Mouse (Mus musculus) cortical plate, adult 2 months (tissue): Measurements from ENCODE around the gene Cntfr.

Source experiments
- CTCF ChIP-seq: fragments of 200-500 bp; IDR thresholded peaks from 2 replicates; pipeline ENCODE4 v1.5.1; 2011; ENCODE audit warnings: mild to moderate bottlenecking, control low read depth, low read length; ENCODE audit not compliant: insufficient read depth; ENCODE audit errors: extremely low read depth
- POLR2A ChIP-seq: fragments of 200-500 bp; IDR thresholded peaks from 2 replicates; pipeline ENCODE4 v1.6.1; 2011; ENCODE audit warnings: mild to moderate bottlenecking, low read length, control low read depth; ENCODE audit not compliant: insufficient read depth; ENCODE audit errors: extremely low read depth

GRCm38 (mm10) chr4:41615661-41616599 is 81.0 kb downstream of the Cntfr start:
- TF ChIP-seq CTCF: peak; percentile 21; the same call in 1 of the 2 replicates
- TF ChIP-seq POLR2A: no peak
